Mouse (Mus musculus) MEL (cell line): Measurements from ENCODE around the gene Olfr1359. TPM values are rescaled to one million over a fixed set of nuclear protein-coding genes. Genes with fewer than 3 reads are reported as not detected.
"Not testable (repeated sequence)": the region's sequence is repeated elsewhere in the genome, so short reads cannot be mapped to it uniquely, and the experiment has no call there.

Experiments
- DNase-seq: peaks from one replicate; pipeline ENCODE4 v3.0.0; 2011; ENCODE audit warnings: low read depth, low spot score
- H3K27ac ChIP-seq: 2 replicates; pipeline ENCODE4 v1.5.1; 2012; ENCODE audit warnings: low read depth, mild to moderate bottlenecking, control low read depth, low read length, moderate library complexity; ENCODE audit not compliant: control insufficient read depth
- H3K27me3 ChIP-seq, 2 experiments: fragments of 150-350 bp in 1 of 2; sonication (generic) in 1 of 2; 2 replicates each; pipeline ENCODE4 v1.6.1; 2012; ENCODE audit warnings: low read length in 2 of 2, mild to moderate bottlenecking in 2 of 2, improper control_type of control experiment in 1 of 2, moderate library complexity in 1 of 2; ENCODE audit not compliant: insufficient read depth in 2 of 2, control insufficient read depth in 1 of 2
- H3K36me3 ChIP-seq, 2 experiments: 2 replicates each; pipeline ENCODE4 v1.6.1; 2012 to 2014; ENCODE audit warnings: low read length in 2 of 2, improper control_type of control experiment in 1 of 2, inconsistent platforms in 1 of 2, mild to moderate bottlenecking in 1 of 2; ENCODE audit not compliant: insufficient read depth in 2 of 2, control insufficient read depth in 1 of 2
- H3K4me1 ChIP-seq, 2 experiments: fragments of 150-350 bp in 1 of 2; sonication (generic) in 1 of 2; 2 replicates each; pipeline ENCODE4 v1.6.1; 2012; ENCODE audit warnings: low read length in 2 of 2, improper control_type of control experiment in 1 of 2, mild to moderate bottlenecking in 1 of 2; ENCODE audit not compliant: insufficient read depth in 2 of 2, control insufficient read depth in 1 of 2
- H3K4me3 ChIP-seq, 2 experiments: fragments of 150-350 bp in 1 of 2; sonication (generic) in 1 of 2; 2 replicates each; pipeline ENCODE4 v1.5.1; 2012; ENCODE audit warnings: low read depth in 2 of 2, low read length in 2 of 2, mild to moderate bottlenecking in 2 of 2, moderate library complexity in 2 of 2, control low read depth in 1 of 2, improper control_type of control experiment in 1 of 2; ENCODE audit not compliant: control insufficient read depth in 1 of 2, insufficient read depth in 1 of 2
- H3K79me2 ChIP-seq: 2 replicates; pipeline ENCODE4 v1.6.1; 2012; ENCODE audit warnings: mild to moderate bottlenecking, low read length, moderate library complexity; ENCODE audit not compliant: control insufficient read depth, poor library complexity, insufficient read depth
- H3K9ac ChIP-seq: 2 replicates; pipeline ENCODE4 v1.6.1; 2012; ENCODE audit warnings: low read depth, mild to moderate bottlenecking, control low read depth, low read length, moderate library complexity; ENCODE audit not compliant: control insufficient read depth, poor library complexity, severe bottlenecking
- H3K9me3 ChIP-seq: fragments of 150-350 bp; sonication (generic); replicated peaks from 2 replicates; pipeline ENCODE4 v1.6.1; 2012; ENCODE audit warnings: mild to moderate bottlenecking, low read length, improper control_type of control experiment, moderate library complexity; ENCODE audit not compliant: insufficient read depth
- BHLHE40 ChIP-seq: IDR thresholded peaks from 2 replicates; pipeline ENCODE4 v1.6.1; 2012; ENCODE audit warnings: low read depth, mild to moderate bottlenecking, inconsistent platforms, low read length, improper control_type of control experiment, borderline replicate concordance
- E2F4 ChIP-seq: IDR thresholded peaks from 2 replicates; pipeline ENCODE4 v1.6.1; 2011; ENCODE audit warnings: low read depth, low read length, improper control_type of control experiment, borderline replicate concordance
- EP300 ChIP-seq, 2 experiments: IDR thresholded peaks; 2 replicates each; pipeline ENCODE4 v1.6.1; 2011; ENCODE audit warnings: improper control_type of control experiment in 2 of 2, low read length in 2 of 2, low read depth in 1 of 2, mild to moderate bottlenecking in 1 of 2
- HCFC1 ChIP-seq: IDR thresholded peaks from 2 replicates; pipeline ENCODE4 v1.6.1; 2012; ENCODE audit warnings: low read depth, mild to moderate bottlenecking, inconsistent platforms, low read length, improper control_type of control experiment, moderate library complexity
- JUND ChIP-seq: IDR thresholded peaks from 2 replicates; pipeline ENCODE4 v1.6.1; 2011; ENCODE audit warnings: low read depth, mild to moderate bottlenecking, improper control_type of control experiment, low read length
- MYC ChIP-seq: IDR thresholded peaks from 2 replicates; pipeline ENCODE4 v1.6.1; 2011; ENCODE audit warnings: low read depth, mild to moderate bottlenecking, low read length, improper control_type of control experiment, moderate library complexity
- NELFE ChIP-seq: IDR thresholded peaks from 2 replicates; pipeline ENCODE4 v1.6.1; 2011; ENCODE audit warnings: low read depth, low read length, improper control_type of control experiment
- POLR2A ChIP-seq, 2 experiments: IDR thresholded peaks; 2 replicates each; pipeline ENCODE4 v1.6.1; 2011 to 2012; ENCODE audit warnings: low read length in 2 of 2, mild to moderate bottlenecking in 2 of 2, control low read depth in 1 of 2, improper control_type of control experiment in 1 of 2, low read depth in 1 of 2, moderate library complexity in 1 of 2; ENCODE audit not compliant: control insufficient read depth in 1 of 2, insufficient read depth in 1 of 2, poor library complexity in 1 of 2
- POLR2AphosphoS2 ChIP-seq: IDR thresholded peaks from 2 replicates; pipeline ENCODE4 v1.6.1; 2011; ENCODE audit warnings: low read length, improper control_type of control experiment
- POLR2AphosphoS5 ChIP-seq: IDR thresholded peaks from 2 replicates; pipeline ENCODE4 v1.6.1; 2012; ENCODE audit warnings: low read depth, borderline replicate concordance, mild to moderate bottlenecking, inconsistent platforms, low read length, moderate library complexity, mixed read lengths
- RCOR1 ChIP-seq: IDR thresholded peaks from 2 replicates; pipeline ENCODE4 v1.6.1; 2012; ENCODE audit warnings: low read depth, mild to moderate bottlenecking, inconsistent platforms, low read length, improper control_type of control experiment
- SIN3A ChIP-seq: IDR thresholded peaks from 2 replicates; pipeline ENCODE4 v1.6.1; 2012; ENCODE audit warnings: low read length, improper control_type of control experiment, inconsistent platforms
- SMC3 ChIP-seq: IDR thresholded peaks from 2 replicates; pipeline ENCODE4 v1.6.1; 2011; ENCODE audit warnings: low read depth, low read length, improper control_type of control experiment
- TAL1 ChIP-seq: IDR thresholded peaks from 2 replicates; pipeline ENCODE4 v1.6.1; 2012; ENCODE audit warnings: mild to moderate bottlenecking, inconsistent platforms, low read length, moderate library complexity, mixed read lengths
- TBP ChIP-seq: IDR thresholded peaks from 2 replicates; pipeline ENCODE4 v1.8.0; 2011; ENCODE audit warnings: low read depth, low read length, improper control_type of control experiment
- TCF12 ChIP-seq: IDR thresholded peaks from 2 replicates; pipeline ENCODE4 v1.6.1; 2014; ENCODE audit warnings: low read depth, mild to moderate bottlenecking, inconsistent platforms, low read length, improper control_type of control experiment, moderate library complexity
- UBTF ChIP-seq: IDR thresholded peaks from 2 replicates; pipeline ENCODE4 v1.6.1; 2012; ENCODE audit warnings: low read depth, mild to moderate bottlenecking, inconsistent platforms, low read length, improper control_type of control experiment, moderate library complexity, borderline replicate concordance; ENCODE audit not compliant: insufficient read depth
- ZMIZ1 ChIP-seq: IDR thresholded peaks from 2 replicates; pipeline ENCODE4 v1.6.1; 2012; ENCODE audit warnings: low read depth, mild to moderate bottlenecking, inconsistent platforms, low read length, improper control_type of control experiment, moderate library complexity
- polyA plus RNA-seq, 2 experiments: library from polyadenylated mRNA; stranded (reverse) in 1 of 2; unstranded in 1 of 2; fragments of >175 nt in 1 of 2; fragments of >200 nt in 1 of 2; gene quantifications; 2 replicates each; pipeline versions ENCODE4 v1.2.1 to v1.2.4; 2012; ENCODE audit warnings: low replicate concordance in 2 of 2, low read depth in 1 of 2; ENCODE audit not compliant: insufficient read length in 2 of 2, insufficient read depth in 1 of 2, missing spikeins in 1 of 2
- total RNA-seq: library from RNA; depleted of rRNA; stranded (reverse); fragments of 300-350 nt; gene quantifications from 2 replicates; pipeline ENCODE4 v1.2.3, GENCODE M21; 2012

Olfr1359 gene
- total and polyA plus RNA-seq, 3 experiments, result not detected

DNA sequence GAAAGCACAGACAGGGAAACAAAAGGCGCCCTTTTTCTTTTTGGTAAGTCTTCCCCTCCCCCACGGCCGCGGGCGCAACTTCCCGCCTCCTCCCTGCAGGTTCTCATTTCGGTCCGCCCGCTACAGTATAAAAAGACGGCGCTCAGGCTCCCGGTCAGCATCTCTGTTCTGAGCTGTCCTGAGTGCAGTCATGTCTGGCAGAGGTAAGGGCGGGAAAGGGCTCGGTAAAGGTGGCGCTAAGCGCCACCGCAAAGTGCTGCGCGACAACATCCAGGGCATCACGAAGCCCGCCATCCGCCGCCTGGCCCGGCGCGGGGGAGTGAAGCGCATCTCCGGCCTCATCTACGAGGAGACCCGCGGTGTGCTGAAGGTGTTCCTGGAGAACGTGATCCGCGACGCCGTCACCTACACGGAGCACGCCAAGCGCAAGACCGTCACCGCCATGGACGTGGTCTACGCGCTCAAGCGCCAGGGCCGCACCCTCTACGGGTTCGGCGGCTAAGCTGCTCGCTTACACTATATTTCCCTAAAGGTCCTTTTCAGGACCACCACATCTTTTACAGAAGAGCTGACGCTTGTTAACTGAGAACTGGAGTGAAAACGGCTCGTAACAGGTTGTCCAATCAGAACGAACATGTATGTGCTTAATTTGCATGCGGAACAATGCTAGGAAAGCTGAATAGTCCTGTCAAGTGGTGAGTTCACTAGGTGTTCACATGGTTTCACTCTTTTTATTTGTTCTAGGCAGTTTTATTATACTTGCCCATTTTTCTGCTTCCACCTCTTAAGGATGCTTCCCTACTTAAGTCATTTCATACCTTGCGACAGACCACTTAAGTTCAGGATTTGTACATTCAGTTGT is 37.2 kb downstream of the Olfr1359 start, which contains the start of gene Hist1h4j:
TSS of gene Hist1h4j (plus strand) at position 159 of the 862 bp plus-strand sequence.
- not testable (repeated sequence) for H3K27me3 ChIP-seq, H3K4me1 ChIP-seq, H3K79me2 ChIP-seq, H3K9me3 ChIP-seq, H3K36me3 ChIP-seq
- H3K4me3 ChIP-seq, result peak within 1 kb of the TSS; percentile 17 to 46
- DNase-seq, result peak; percentile 94
- H3K27ac ChIP-seq, result peak within 1 kb of the TSS; percentile 95
- H3K9ac ChIP-seq, result peak within 1 kb of the TSS; percentile 83
- 0 out of 2 replicates have a peak, but pooled peaks have one; percentile 32 for TF ChIP-seq RCOR1
- peak; percentile 80 for TF ChIP-seq HCFC1
- peak; percentile 99 for TF ChIP-seq NELFE
- TF ChIP-seq POLR2AphosphoS2, result peak; percentile 99
- TF ChIP-seq ZMIZ1, result peak; percentile 99
- TF ChIP-seq POLR2A (IDR thresholded peaks at IDR 0.05; ENCODE audit: control insufficient read depth in 1 of 2, insufficient read depth in 1 of 2, low read depth in 1 of 2, low read length in 2 of 2, poor library complexity in 1 of 2), result peak; percentile 97 to 99
- peak; percentile 98 for TF ChIP-seq TBP
- TF ChIP-seq E2F4, result peak; percentile 94
- peak; percentile 64 for TF ChIP-seq SIN3A
- TF ChIP-seq JUND, result peak; percentile 71; the same call in 1 of the 2 replicates
- 0 out of 2 replicates have a peak, but pooled peaks have one; percentile 6 for TF ChIP-seq MYC
- TF ChIP-seq TCF12, result peak; percentile 30; the same call in 1 of the 2 replicates
- TF ChIP-seq POLR2AphosphoS5, result peak; percentile 96; the same call in 1 of the 2 replicates
- TF ChIP-seq UBTF, result peak; percentile 94; the same call in 1 of the 2 replicates
- TF ChIP-seq SMC3, result peak; percentile 47
- TF ChIP-seq EP300 (IDR thresholded peaks at IDR 0.05; ENCODE audit: low read depth in 1 of 2, low read length in 2 of 2), result peak in 1 of 2 experiments; percentile 58; a peak in 2 of 4 replicates

DNA sequence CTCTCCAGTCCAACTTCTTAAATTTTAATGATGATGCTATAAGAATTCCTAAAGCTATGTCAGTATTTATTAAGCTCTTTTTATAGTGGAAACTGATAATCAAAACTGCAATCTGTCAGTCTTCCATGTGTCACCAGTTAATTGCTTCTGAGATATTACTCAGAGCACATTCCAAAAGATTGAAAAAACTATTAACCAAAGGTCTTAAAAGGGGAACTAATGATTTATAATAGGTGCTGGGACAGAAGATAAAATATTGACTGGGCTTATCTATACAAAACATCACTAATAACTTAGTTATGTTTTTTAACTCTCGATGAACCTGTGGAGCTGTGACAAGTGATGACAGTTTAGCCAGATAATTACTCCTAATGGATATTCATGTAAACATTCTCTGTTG is 47.1 kb downstream of the Olfr1359 start:
- Histone ChIP-seq H3K4me1 (peaks cover 6 to 17% of the 10 kb centered on the region in 2 experiments; a peak in 3 of 4 replicates), H3K9ac (no peak overlapping the region), H3K79me2 (no peaks in the 10 kb centered on the region; the same call in 1 of the 2 replicates), H3K4me3 (no peak overlapping the region), H3K9me3 (no peaks in the 10 kb centered on the region), H3K36me3 (peaks cover 0 to 26% of the 10 kb centered on the region in 2 experiments; a peak in 2 of 4 replicates), H3K27ac (no peak overlapping the region), H3K27me3 (no peaks in the 10 kb centered on the region)
- peak; percentile 62 for TF ChIP-seq TAL1
- TF ChIP-seq BHLHE40, result no peak
- peak; percentile 44 for DNase-seq
